Mouse (Mus musculus) G1E (cell line): ENCODE results near the gene Gpr4. TPM values are rescaled to one million over a fixed set of nuclear protein-coding genes. Genes with fewer than 3 reads are reported as not detected.

Source experiments
- ATAC-seq: 2 replicates; pipeline ENCODE4 v1.8.0; 2016; ENCODE audit warnings: mild to moderate bottlenecking; ENCODE audit not compliant: insufficient number of reproducible peaks, poor library complexity, low FRiP score, severe bottlenecking; ENCODE audit errors: extremely low read depth
- DNase-seq: peaks from one replicate; pipeline ENCODE4 v3.0.0; 2012; ENCODE audit warnings: low spot score
- H3K27me3 ChIP-seq: 2 replicates; pipeline ENCODE4 v1.6.1; 2012; ENCODE audit warnings: mild to moderate bottlenecking, low read length, inconsistent platforms; ENCODE audit not compliant: insufficient read depth
- H3K36me3 ChIP-seq: replicated peaks from 2 replicates; pipeline ENCODE3; 2012; ENCODE audit warnings: mild to moderate bottlenecking, inconsistent platforms
- H3K4me1 ChIP-seq: 2 replicates; pipeline ENCODE4 v1.6.1; 2012; ENCODE audit warnings: low read depth, low read length, inconsistent platforms, mixed read lengths; ENCODE audit not compliant: insufficient read depth
- H3K4me3 ChIP-seq: 2 replicates; pipeline ENCODE4 v1.5.1; 2012; ENCODE audit warnings: low read depth, mild to moderate bottlenecking, inconsistent platforms, low read length, moderate library complexity, mixed read lengths
- H3K9me3 ChIP-seq: replicated peaks from 2 replicates; pipeline ENCODE4 v1.6.1; 2012; ENCODE audit warnings: inconsistent platforms
- CTCF ChIP-seq: IDR thresholded peaks from 2 replicates; pipeline ENCODE4 v1.5.1; 2012; ENCODE audit warnings: low read depth, low read length, inconsistent platforms, mixed read lengths
- GATA1 ChIP-seq: IDR thresholded peaks from 2 replicates; pipeline ENCODE4 v1.6.1; 2012; ENCODE audit warnings: borderline replicate concordance, low read length, inconsistent platforms, mixed read lengths
- GATA2 ChIP-seq: IDR thresholded peaks from 2 replicates; pipeline ENCODE4 v1.6.1; 2012; ENCODE audit warnings: low read depth, low read length, inconsistent platforms, borderline replicate concordance
- POLR2AphosphoS5 ChIP-seq: IDR thresholded peaks from 2 replicates; pipeline ENCODE4 v1.6.1; 2012; ENCODE audit warnings: low read depth, low read length, inconsistent platforms; ENCODE audit not compliant: insufficient replicate concordance
- TAL1 ChIP-seq: conservative IDR thresholded peaks from 2 replicates; pipeline ENCODE4 v1.6.1; 2012; ENCODE audit warnings: low read depth, low read length, inconsistent platforms, mixed read lengths
- polyA plus RNA-seq: library from polyadenylated mRNA; stranded (reverse); fragments of >175 nt; gene quantifications from 2 replicates; pipeline ENCODE4 v1.2.3, GENCODE M21; 2012
- total RNA-seq, 2 experiments: library from RNA; stranded (forward) in 1 of 2; stranded (reverse) in 1 of 2; fragments of 200-1000 nt in 1 of 2; fragments of >200 nt in 1 of 2; fragmentation: Nextera tagmentation in 1 of 2; gene quantifications; 2 replicates each; pipeline ENCODE4 v1.2.3; 2014 to 2017

The Gpr4 gene
- total and polyA plus RNA-seq, 3 experiments: 0.11 to 0.30 (median 0.16) TPM

GRCm38 (mm10) chr7:19213385-19213784 lies 1.0 kb downstream of the Gpr4 start:
- no peak for TF ChIP-seq CTCF
- TF ChIP-seq GATA2: no peak
- TF ChIP-seq GATA1: no peak
- TF ChIP-seq TAL1: no peak
- TF ChIP-seq POLR2AphosphoS5: no peak
- no peak for DNase-seq
- peaks cover 39% of the 10 kb centered on the region for H3K27me3 ChIP-seq

GRCm38 (mm10) chr7:19214369-19214768 lies 2.0 kb downstream of the Gpr4 start:
- H3K36me3 ChIP-seq: no peaks in the 10 kb centered on the region
- DNase-seq (no peak), ATAC-seq (no peak)
- peaks cover 6% of the 10 kb centered on the region for H3K9me3 ChIP-seq
- H3K27me3 ChIP-seq: peaks cover 42% of the 10 kb centered on the region
- H3K4me1 ChIP-seq: peaks cover 22% of the 10 kb centered on the region
- TF ChIP-seq POLR2AphosphoS5 (no peak), CTCF (no peak)
- H3K4me3 ChIP-seq: no peak overlapping the region

More at GRCm38 (mm10) chr7:19213385-19213784, 1.0 kb downstream of the Gpr4 start:
- no peak for ATAC-seq
- Histone ChIP-seq H3K36me3 (no peaks in the 10 kb centered on the region), H3K4me3 (no peak overlapping the region), H3K9me3 (peaks cover 6% of the 10 kb centered on the region), H3K4me1 (peaks cover 22% of the 10 kb centered on the region)

GRCm38 (mm10) chr7:19214940-19215339 lies 2.6 kb downstream of the Gpr4 start:
- TF ChIP-seq GATA2 (no peak), GATA1 (no peak), CTCF (no peak), TAL1 (no peak), POLR2AphosphoS5 (no peak)
- no peaks in the 10 kb centered on the region for H3K36me3 ChIP-seq
- DNase-seq: no peak
- H3K4me3 ChIP-seq: no peak overlapping the region
- peaks cover 22% of the 10 kb centered on the region for H3K4me1 ChIP-seq
- H3K27me3 ChIP-seq: peaks cover 42% of the 10 kb centered on the region
- peaks cover 4% of the 10 kb centered on the region for H3K9me3 ChIP-seq
- no peak for ATAC-seq

GRCm38 (mm10) chr7:19217492-19217891 lies 5.2 kb downstream of the Gpr4 start:
- Histone ChIP-seq H3K4me3 (no peak overlapping the region), H3K27me3 (peaks cover 35% of the 10 kb centered on the region), H3K9me3 (no peaks in the 10 kb centered on the region), H3K36me3 (peaks cover 6% of the 10 kb centered on the region), H3K4me1 (peaks cover 22% of the 10 kb centered on the region)
- DNase-seq (no peak), ATAC-seq (no peak)
- TF ChIP-seq CTCF (no peak), TAL1 (no peak), GATA2 (no peak), POLR2AphosphoS5 (no peak), GATA1 (no peak)

DNA sequence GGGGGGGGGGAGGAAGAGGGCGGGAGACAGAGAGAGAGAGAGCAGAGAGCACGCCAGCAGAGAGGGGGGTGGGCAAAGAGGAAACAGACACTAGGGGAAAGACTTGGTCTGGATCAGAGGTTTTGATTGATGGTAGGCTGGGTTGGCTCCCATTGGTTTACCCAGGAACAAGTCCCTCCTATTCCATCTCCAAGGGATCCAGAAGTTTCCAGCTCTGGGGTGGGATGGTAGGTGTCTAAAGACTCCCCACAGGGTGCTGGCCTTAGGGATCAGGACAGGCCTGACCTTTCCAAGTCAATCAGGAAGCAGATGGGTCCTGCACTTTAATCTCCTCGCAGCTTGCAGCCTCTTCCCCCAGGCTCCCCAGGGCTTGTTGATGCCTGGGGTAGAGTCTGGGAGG lies 5.6 kb downstream of the Gpr4 start:
- no peak for ATAC-seq

GRCm38 (mm10) chr7:19220061-19220460 lies 7.7 kb downstream of the Gpr4 start:
- Histone ChIP-seq H3K4me1 (peaks cover 14% of the 10 kb centered on the region), H3K36me3 (peaks cover 20% of the 10 kb centered on the region), H3K4me3 (no peak overlapping the region), H3K27me3 (peaks cover 16% of the 10 kb centered on the region), H3K9me3 (no peaks in the 10 kb centered on the region)
- ATAC-seq (no peak), DNase-seq (no peak)
- TF ChIP-seq POLR2AphosphoS5: no peak
- no peak for TF ChIP-seq GATA2
- no peak for TF ChIP-seq CTCF
- no peak for TF ChIP-seq GATA1
- TF ChIP-seq TAL1: no peak

More for the DNA sequence above, 5.6 kb downstream of the Gpr4 start:
- Histone ChIP-seq H3K4me1 (peaks cover 22% of the 10 kb centered on the region), H3K9me3 (no peaks in the 10 kb centered on the region), H3K36me3 (peaks cover 10% of the 10 kb centered on the region), H3K27me3 (peaks cover 32% of the 10 kb centered on the region), H3K4me3 (no peak overlapping the region)
- DNase-seq: no peak
- TF ChIP-seq CTCF (no peak), GATA2 (no peak), GATA1 (no peak), TAL1 (no peak), POLR2AphosphoS5 (no peak)

- no peak for DNase-seq
- no peak overlapping the region for H3K4me3 ChIP-seq
- peaks cover 20% of the 10 kb centered on the region for H3K4me1 ChIP-seq
- no peaks in the 10 kb centered on the region for H3K9me3 ChIP-seq
- peaks cover 31% of the 10 kb centered on the region for H3K36me3 ChIP-seq
- ATAC-seq: no peak
- TF ChIP-seq GATA2: no peak
- TF ChIP-seq GATA1: no peak
- no peak for TF ChIP-seq CTCF
- no peak for TF ChIP-seq TAL1
- no peak for TF ChIP-seq POLR2AphosphoS5
- peaks cover 9% of the 10 kb centered on the region for H3K27me3 ChIP-seq
Observed at GRCm38 (mm10) chr7:19222189-19222588, 9.9 kb downstream of the Gpr4 start.
